Mouse (Mus musculus) CH12.LX (cell line): ENCODE results near the gene Vamp9.

Experiments used
- BHLHE40 ChIP-seq: IDR thresholded peaks from 2 replicates; pipeline ENCODE4 v1.6.1; 2011; ENCODE audit warnings: mild to moderate bottlenecking, low read depth, low read length, improper control_type of control experiment
- CTCF ChIP-seq, 2 experiments: IDR thresholded peaks in 1 of 2; conservative IDR thresholded peaks in 1 of 2; 2 replicates each; pipeline ENCODE4 v1.5.1; 2011 to 2012; ENCODE audit warnings: low read depth in 2 of 2, low read length in 2 of 2, improper control_type of control experiment in 1 of 2, inconsistent platforms in 1 of 2, mild to moderate bottlenecking in 1 of 2, moderate library complexity in 1 of 2
- E2F4 ChIP-seq: IDR thresholded peaks from 2 replicates; pipeline ENCODE4 v1.6.1; 2011; ENCODE audit warnings: low read depth, low read length, improper control_type of control experiment; ENCODE audit not compliant: insufficient replicate concordance
- EP300 ChIP-seq: IDR thresholded peaks from 2 replicates; pipeline ENCODE4 v1.6.1; 2011; ENCODE audit warnings: low read length, improper control_type of control experiment
- MAX ChIP-seq: IDR thresholded peaks from 2 replicates; pipeline ENCODE4 v1.6.1; 2011; ENCODE audit warnings: low read length, improper control_type of control experiment
- POLR2A ChIP-seq: IDR thresholded peaks from 2 replicates; pipeline ENCODE4 v1.6.1; 2011; ENCODE audit warnings: low read depth, mild to moderate bottlenecking, improper control_type of control experiment, low read length
- POLR2AphosphoS2 ChIP-seq: IDR thresholded peaks from 2 replicates; pipeline ENCODE4 v1.6.1; 2011; ENCODE audit warnings: low read depth, low read length, improper control_type of control experiment
- SMC3 ChIP-seq: IDR thresholded peaks from 2 replicates; pipeline ENCODE4 v1.6.1; 2011; ENCODE audit warnings: low read depth, low read length, improper control_type of control experiment
- TCF12 ChIP-seq: IDR thresholded peaks from 2 replicates; pipeline ENCODE4 v1.6.1; 2014; ENCODE audit warnings: low read depth, mild to moderate bottlenecking, inconsistent platforms, low read length, improper control_type of control experiment
- USF1 ChIP-seq: IDR thresholded peaks from 2 replicates; pipeline ENCODE4 v1.6.1; 2014; ENCODE audit warnings: low read depth, mild to moderate bottlenecking, inconsistent platforms, low read length, improper control_type of control experiment

- TF ChIP-seq POLR2A, result no peak
- TF ChIP-seq MAX, result no peak
- TF ChIP-seq USF1, result no peak
- TF ChIP-seq E2F4, result no peak
- no peak for TF ChIP-seq TCF12
- TF ChIP-seq POLR2AphosphoS2, result no peak
- TF ChIP-seq CTCF (conservative IDR thresholded peaks at IDR 0.05 in 1 of 2, IDR thresholded peaks at IDR 0.05 in 1 of 2; ENCODE audit: low read depth in 2 of 2, low read length in 2 of 2), result no peak
- TF ChIP-seq EP300, result no peak
- no peak for TF ChIP-seq BHLHE40
- TF ChIP-seq SMC3, result no peak
Measured at GRCm38 (mm10) chr5:99941273-99941672, 35.2 kb downstream of the Vamp9 start.
